Mouse (Mus musculus) CH12.LX (cell line): ENCODE data around the gene Hoxc10. TPM values are rescaled to one million over a fixed set of nuclear protein-coding genes. Genes with fewer than 3 reads are reported as not detected.
A peak's percentile ranks its signal among the peaks of the same experiment; 100 is the strongest.

Source experiments
- DNase-seq: peaks from one replicate; pipeline ENCODE4 v3.0.0-alpha.2; 2013; ENCODE audit errors: extremely low read depth
- H3K27ac ChIP-seq: 2 replicates; pipeline ENCODE4 v1.5.1; 2012; ENCODE audit warnings: low read depth, mild to moderate bottlenecking, control low read depth, moderate library complexity; ENCODE audit not compliant: insufficient read depth
- H3K27me3 ChIP-seq: replicated peaks from 2 replicates; pipeline ENCODE3; 2012; ENCODE audit warnings: inconsistent platforms
- H3K36me3 ChIP-seq, 2 experiments: replicated peaks in 1 of 2; 2 replicates each; pipeline versions ENCODE3 to v1.6.1; 2012; ENCODE audit warnings: inconsistent platforms in 1 of 2, low read length in 1 of 2, mild to moderate bottlenecking in 1 of 2, mixed read lengths in 1 of 2, moderate library complexity in 1 of 2; ENCODE audit not compliant: control insufficient read depth in 1 of 2, insufficient read depth in 1 of 2
- H3K4me1 ChIP-seq, 2 experiments: 2 replicates each; pipeline ENCODE4 v1.6.1; 2012; ENCODE audit warnings: inconsistent platforms in 1 of 2, moderate library complexity in 1 of 2; ENCODE audit not compliant: insufficient read depth in 2 of 2, control insufficient read depth in 1 of 2
- H3K4me2 ChIP-seq: 2 replicates; pipeline ENCODE4 v1.6.1; 2012; ENCODE audit warnings: low read depth, mild to moderate bottlenecking, control low read depth; ENCODE audit not compliant: poor library complexity, insufficient read depth, severe bottlenecking
- H3K4me3 ChIP-seq, 3 experiments: fragments of 150-350 bp in 1 of 3; sonication (generic) in 1 of 3; replicated peaks in 1 of 3; 2 replicates each; pipeline versions ENCODE3 to v1.5.1; 2011 to 2012; ENCODE audit warnings: low read depth in 2 of 3, low read length in 2 of 3, mild to moderate bottlenecking in 2 of 3, moderate library complexity in 2 of 3, control low read depth in 1 of 3, improper control_type of control experiment in 1 of 3, inconsistent platforms in 1 of 3, mixed read lengths in 1 of 3; ENCODE audit not compliant: poor library complexity in 1 of 3
- H3K79me2 ChIP-seq: replicated peaks from 2 replicates; pipeline ENCODE4 v1.6.1; 2012; ENCODE audit warnings: mild to moderate bottlenecking, moderate library complexity; ENCODE audit not compliant: control insufficient read depth, poor library complexity, insufficient read depth, severe bottlenecking; ENCODE audit errors: extremely low read depth
- H3K9ac ChIP-seq: 2 replicates; pipeline ENCODE4 v1.6.1; 2012; ENCODE audit warnings: low read depth, mild to moderate bottlenecking, control low read depth, moderate library complexity; ENCODE audit not compliant: insufficient read depth
- H3K9me3 ChIP-seq: replicated peaks from 2 replicates; pipeline ENCODE3; 2012; ENCODE audit warnings: low read length, inconsistent platforms, mixed read lengths
- BHLHE40 ChIP-seq: IDR thresholded peaks from 2 replicates; pipeline ENCODE4 v1.6.1; 2011; ENCODE audit warnings: mild to moderate bottlenecking, low read depth, low read length, improper control_type of control experiment
- CTCF ChIP-seq, 2 experiments: IDR thresholded peaks in 1 of 2; conservative IDR thresholded peaks in 1 of 2; 2 replicates each; pipeline ENCODE4 v1.5.1; 2011 to 2012; ENCODE audit warnings: low read depth in 2 of 2, low read length in 2 of 2, improper control_type of control experiment in 1 of 2, inconsistent platforms in 1 of 2, mild to moderate bottlenecking in 1 of 2, moderate library complexity in 1 of 2
- E2F4 ChIP-seq: IDR thresholded peaks from 2 replicates; pipeline ENCODE4 v1.6.1; 2011; ENCODE audit warnings: low read depth, low read length, improper control_type of control experiment; ENCODE audit not compliant: insufficient replicate concordance
- ELF1 ChIP-seq: IDR thresholded peaks from 2 replicates; pipeline ENCODE4 v1.6.1; 2014; ENCODE audit warnings: low read depth, mild to moderate bottlenecking, inconsistent platforms, low read length, improper control_type of control experiment
- GABPA ChIP-seq: IDR thresholded peaks from 2 replicates; pipeline ENCODE4 v1.6.1; 2012; ENCODE audit warnings: low read depth, low read length, improper control_type of control experiment, inconsistent platforms; ENCODE audit not compliant: insufficient replicate concordance
- HCFC1 ChIP-seq: IDR thresholded peaks from 2 replicates; pipeline ENCODE4 v1.6.1; 2012; ENCODE audit warnings: low read depth, mild to moderate bottlenecking, inconsistent platforms, low read length, improper control_type of control experiment
- IRF4 ChIP-seq: IDR thresholded peaks from 2 replicates; pipeline ENCODE4 v1.6.1; 2014; ENCODE audit warnings: low read depth, mild to moderate bottlenecking, inconsistent platforms, low read length, improper control_type of control experiment
- JUND ChIP-seq: conservative IDR thresholded peaks from 2 replicates; pipeline ENCODE4 v1.6.1; 2011; ENCODE audit warnings: low read depth, low read length, improper control_type of control experiment
- KAT2A ChIP-seq: IDR thresholded peaks from 2 replicates; pipeline ENCODE4 v1.6.1; 2012; ENCODE audit warnings: low read length, improper control_type of control experiment, inconsistent platforms; ENCODE audit not compliant: insufficient replicate concordance
- MAFK ChIP-seq: IDR thresholded peaks from 2 replicates; pipeline ENCODE4 v1.6.1; 2011; ENCODE audit warnings: low read length, improper control_type of control experiment; ENCODE audit not compliant: insufficient replicate concordance
- MEF2A ChIP-seq: IDR thresholded peaks from 2 replicates; pipeline ENCODE4 v1.6.1; 2014; ENCODE audit warnings: low read depth, mild to moderate bottlenecking, inconsistent platforms, low read length, improper control_type of control experiment, borderline replicate concordance
- MXI1 ChIP-seq: IDR thresholded peaks from 2 replicates; pipeline ENCODE4 v1.6.1; 2011; ENCODE audit warnings: mild to moderate bottlenecking, low read depth, low read length, improper control_type of control experiment
- MYC ChIP-seq: IDR thresholded peaks from 2 replicates; pipeline ENCODE4 v1.6.1; 2011; ENCODE audit warnings: low read depth, mild to moderate bottlenecking, improper control_type of control experiment, low read length
- NELFE ChIP-seq: IDR thresholded peaks from 2 replicates; pipeline ENCODE4 v1.6.1; 2011; ENCODE audit warnings: low read depth, low read length, improper control_type of control experiment
- NRF1 ChIP-seq: IDR thresholded peaks from 2 replicates; pipeline ENCODE4 v1.6.1; 2014; ENCODE audit warnings: low read depth, mild to moderate bottlenecking, inconsistent platforms, low read length, improper control_type of control experiment, moderate library complexity
- PAX5 ChIP-seq: IDR thresholded peaks from 2 replicates; pipeline ENCODE4 v1.6.1; 2012; ENCODE audit warnings: low read length, inconsistent platforms, mixed read lengths
- POLR2AphosphoS2 ChIP-seq: IDR thresholded peaks from 2 replicates; pipeline ENCODE4 v1.6.1; 2011; ENCODE audit warnings: low read depth, low read length, improper control_type of control experiment
- TCF12 ChIP-seq: IDR thresholded peaks from 2 replicates; pipeline ENCODE4 v1.6.1; 2014; ENCODE audit warnings: low read depth, mild to moderate bottlenecking, inconsistent platforms, low read length, improper control_type of control experiment
- UBTF ChIP-seq: IDR thresholded peaks from 2 replicates; pipeline ENCODE4 v1.6.1; 2012; ENCODE audit warnings: low read depth, mild to moderate bottlenecking, inconsistent platforms, low read length, improper control_type of control experiment, moderate library complexity
- USF1 ChIP-seq: IDR thresholded peaks from 2 replicates; pipeline ENCODE4 v1.6.1; 2014; ENCODE audit warnings: low read depth, mild to moderate bottlenecking, inconsistent platforms, low read length, improper control_type of control experiment
- ZC3H11A ChIP-seq: IDR thresholded peaks from 2 replicates; pipeline ENCODE4 v1.6.1; 2012; ENCODE audit warnings: low read depth, mild to moderate bottlenecking, inconsistent platforms, low read length, improper control_type of control experiment
- ZNF384 ChIP-seq: IDR thresholded peaks from 2 replicates; pipeline ENCODE4 v1.6.1; 2012; ENCODE audit warnings: low read depth, low read length, improper control_type of control experiment, inconsistent platforms
- dilution Hi-C: fragments of 300-500 bp; cut with MboI; formaldehyde crosslinking; loops from 2 replicates; pipeline ENCODE4 v1.14.3; 2020; ENCODE audit warnings: low sequenced_read_pairs; ENCODE audit not compliant: extremely low pct_unique_long_range_greater_than_20kb, extremely low pct_ligation_motif_present
- in situ Hi-C: fragments of 300-500 bp; cut with MboI; formaldehyde crosslinking; loops from 3 replicates; pipeline ENCODE4 v1.14.3; 2019; ENCODE audit warnings: low sequenced_read_pairs, low pct_ligation_motif_present, low pct_unique_long_range_greater_than_20kb, mixed read lengths
- polyA plus RNA-seq: library from polyadenylated mRNA; unstranded; fragments of >175 nt; gene quantifications from 2 replicates; pipeline ENCODE4 v1.2.1, GENCODE M21; 2012; ENCODE audit warnings: low read depth; ENCODE audit not compliant: insufficient read length
- total RNA-seq, 2 experiments: library from RNA; depleted of rRNA; stranded (reverse); fragments of 300-350 nt in 1 of 2; fragments of >200 nt in 1 of 2; gene quantifications; 2 replicates each; pipeline ENCODE4 v1.2.3; 2012 to 2014

Hoxc10 gene
- total and polyA plus RNA-seq, 3 experiments = 0.11 TPM; not detected in 2

DNA sequence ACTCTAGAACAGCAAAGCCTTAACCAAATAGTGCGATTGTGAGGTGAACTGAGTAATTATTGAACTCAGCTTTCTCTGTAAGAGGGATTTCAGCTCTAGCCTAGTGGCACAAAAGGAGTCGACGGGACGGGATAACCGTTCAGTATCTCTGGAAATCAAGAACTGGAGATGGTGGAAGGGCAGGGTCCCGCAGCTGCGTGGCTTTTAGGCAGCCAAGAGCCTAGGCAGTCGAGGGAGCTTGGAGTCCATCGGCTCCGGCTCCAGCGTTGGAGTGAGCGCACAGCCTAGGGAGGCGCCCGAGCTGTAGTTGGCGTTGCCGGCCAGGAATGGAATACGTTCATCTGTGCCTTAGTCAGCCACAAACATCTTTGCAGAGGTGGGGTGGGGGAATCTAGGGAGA lies 38.7 kb downstream of the Hoxc10 start:
- Histone ChIP-seq H3K79me2 (no peaks in the 10 kb centered on the region), H3K4me2 (peak overlapping the region; percentile 80), H3K4me3 (peak overlapping the region in 2 of 3 experiments; percentile 4), H3K9me3 (no peaks in the 10 kb centered on the region), H3K4me1 (peaks cover 13 to 96% of the 10 kb centered on the region in 2 experiments), H3K9ac (peak overlapping the region; percentile 8; the same call in 1 of the 2 replicates), H3K27me3 (no peaks in the 10 kb centered on the region), H3K27ac (peak overlapping the region; percentile 44; the same call in 1 of the 2 replicates), H3K36me3 (no peaks in the 10 kb centered on the region)
- dilution Hi-C loops = no loop called here
- TF ChIP-seq TCF12 = 0 out of 2 replicates have a peak, but pooled peaks have one; percentile 10
- no peak for TF ChIP-seq CTCF (conservative IDR thresholded peaks at IDR 0.05 in 1 of 2, IDR thresholded peaks at IDR 0.05 in 1 of 2; ENCODE audit: low read depth in 2 of 2, low read length in 2 of 2)
- in situ Hi-C loops = no loop called here
- DNase-seq = no peak

DNA sequence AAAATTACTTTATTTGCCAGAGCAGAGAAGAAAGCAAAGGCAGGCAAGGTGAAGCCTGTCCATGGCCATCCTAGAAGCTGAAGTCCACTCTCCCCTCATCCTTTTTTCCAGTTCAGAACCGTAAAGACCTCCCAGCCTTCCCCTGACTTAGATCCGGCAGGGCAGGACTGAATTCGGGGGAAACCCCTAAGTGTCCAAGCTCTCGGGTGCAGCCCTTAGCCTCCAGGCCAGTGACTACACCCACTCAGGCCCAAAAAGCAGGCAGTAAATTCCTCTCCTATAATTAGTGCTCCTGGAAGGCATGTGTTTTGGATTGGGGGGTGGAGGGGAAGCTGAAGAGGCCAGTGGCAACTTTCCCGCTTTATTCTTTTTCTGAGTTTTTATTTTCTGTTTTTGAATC lies 39.2 kb downstream of the Hoxc10 start:
- H3K79me2 ChIP-seq = no peaks in the 10 kb centered on the region
- no peaks in the 10 kb centered on the region for H3K27me3 ChIP-seq
- no peaks in the 10 kb centered on the region for H3K36me3 ChIP-seq
- peak overlapping the region; percentile 8 for H3K9ac ChIP-seq
- H3K4me3 ChIP-seq = peak overlapping the region in 2 of 3 experiments; percentile 4
- dilution Hi-C loops = no loop called here
- no peaks in the 10 kb centered on the region for H3K9me3 ChIP-seq
- H3K27ac ChIP-seq = no peak overlapping the region
- H3K4me2 ChIP-seq = peak overlapping the region; percentile 80
- peaks cover 13 to 92% of the 10 kb centered on the region in 2 experiments for H3K4me1 ChIP-seq
- peak; percentile 47 for DNase-seq
- in situ Hi-C loops = no loop called here
- TF ChIP-seq PAX5 (no peak), E2F4 (no peak)
- TF ChIP-seq, all 38 proteins: peak for 0

DNA sequence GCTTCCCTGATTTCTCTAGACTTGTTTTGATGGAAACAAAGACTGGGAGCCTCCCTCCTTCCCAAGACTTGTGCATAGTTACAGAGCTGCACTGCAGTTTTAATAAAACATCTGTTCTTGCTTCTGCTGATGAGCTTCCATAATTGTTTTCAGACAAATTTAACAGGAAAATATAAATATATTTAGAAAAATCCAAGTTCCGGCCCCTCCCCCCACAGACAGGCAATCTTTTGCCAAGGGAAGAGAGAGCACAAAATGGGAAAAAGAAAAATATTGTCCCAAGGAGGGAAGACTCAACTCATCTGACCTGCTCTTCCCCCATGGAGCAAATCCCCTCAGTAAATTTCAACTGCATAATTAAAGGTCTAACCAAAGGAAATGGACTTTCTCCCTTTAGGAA lies 39.7 kb downstream of the Hoxc10 start:
- Histone ChIP-seq H3K4me2 (peak overlapping the region; percentile 80), H3K27ac (no peak overlapping the region), H3K4me1 (peaks cover 13 to 88% of the 10 kb centered on the region in 2 experiments), H3K36me3 (no peaks in the 10 kb centered on the region), H3K4me3 (no peak overlapping the region), H3K27me3 (no peaks in the 10 kb centered on the region), H3K79me2 (no peaks in the 10 kb centered on the region), H3K9ac (peak overlapping the region; percentile 8), H3K9me3 (no peaks in the 10 kb centered on the region)
- no peak for TF ChIP-seq IRF4
- no peak for TF ChIP-seq UBTF
- TF ChIP-seq ZNF384 = no peak
- no peak for TF ChIP-seq NELFE
- no peak for TF ChIP-seq ZC3H11A
- no peak for TF ChIP-seq GABPA
- no peak for TF ChIP-seq NRF1
- no peak for TF ChIP-seq KAT2A
- no peak for TF ChIP-seq MAFK
- TF ChIP-seq MYC = no peak
- no peak for TF ChIP-seq MXI1
- TF ChIP-seq BHLHE40 = no peak
- no peak for TF ChIP-seq MEF2A
- no peak for TF ChIP-seq POLR2AphosphoS2
- no peak for TF ChIP-seq USF1
- TF ChIP-seq ELF1 = no peak
- no peak for TF ChIP-seq JUND
- TF ChIP-seq HCFC1 = no peak
- no peak for DNase-seq
- in situ Hi-C loops (no loop called here), dilution Hi-C loops (no loop called here)
